Mouse (Mus musculus): ENCODE measurements at regions not wholly inside any gene's neighbourhood (a gene's known extent, or its start where the extent isn't known, plus 50 kb on each side); places are given as distances from the start of the nearest gene placed in this dataset.
"Not testable (repeated sequence)": the region's sequence is repeated elsewhere in the genome, so short reads cannot be mapped to it uniquely, and the experiment has no call there.

DNA sequence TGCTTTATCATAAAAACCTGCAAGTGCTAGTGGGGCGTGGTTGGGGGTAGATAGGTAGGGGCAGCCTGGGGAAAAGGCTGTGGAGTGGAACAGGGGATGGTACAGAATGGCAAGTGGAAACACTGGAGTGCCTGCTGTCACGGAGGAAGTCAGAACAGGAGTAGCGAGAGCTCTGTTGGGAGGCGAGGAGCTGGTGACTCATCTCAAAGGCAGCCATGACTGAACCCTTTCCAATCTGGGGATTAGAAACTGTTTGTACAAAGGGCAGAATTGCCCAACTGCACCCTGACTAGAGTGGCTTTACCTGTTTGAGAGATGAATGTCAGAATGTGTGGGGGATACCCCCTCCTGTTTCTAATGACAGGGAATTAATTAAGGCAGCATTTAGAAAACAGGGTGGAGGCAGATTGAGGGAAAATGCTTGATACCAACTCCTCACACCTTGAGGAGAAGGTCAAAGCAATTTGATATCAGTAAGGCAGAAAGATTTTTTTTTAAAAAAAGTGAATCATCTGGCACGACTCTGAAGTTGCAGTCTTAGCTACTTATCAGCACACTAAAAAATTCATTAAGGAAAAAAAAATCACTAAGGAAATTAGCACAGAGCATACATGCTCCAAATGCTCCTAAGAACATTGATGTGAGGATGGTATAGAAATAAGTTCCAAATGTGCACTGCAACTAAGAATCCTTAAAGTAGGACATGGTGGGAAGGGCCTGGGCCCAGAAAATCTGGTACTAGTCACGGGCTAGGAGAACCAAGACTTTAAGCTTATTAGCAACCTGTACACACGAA is 54.7 kb upstream of the Usp25 start:
- no peak for DNase-seq (ENCODE audit: low spot score in 2 of 2)

DNA sequence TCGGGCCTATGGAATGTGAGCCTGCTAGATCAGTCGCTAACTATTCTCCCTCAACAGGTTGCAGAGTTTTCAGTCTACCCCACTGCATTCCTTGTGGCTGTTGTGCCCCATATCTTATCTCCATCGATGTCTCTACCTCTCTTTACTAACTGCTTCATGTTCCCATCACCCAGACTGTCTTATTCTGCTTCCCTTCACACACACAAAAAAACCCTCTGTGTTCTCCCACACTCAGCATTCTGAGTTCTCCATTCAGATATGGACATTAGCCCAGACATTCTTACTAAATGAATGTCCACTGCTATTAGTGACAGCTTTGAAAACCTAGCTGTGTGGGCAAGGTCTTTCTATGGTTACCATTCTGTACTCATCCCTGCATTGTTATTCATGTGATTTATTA is 56.0 kb upstream of the Usp25 start:
- no peak for DNase-seq (ENCODE audit: low spot score in 2 of 2)

DNA sequence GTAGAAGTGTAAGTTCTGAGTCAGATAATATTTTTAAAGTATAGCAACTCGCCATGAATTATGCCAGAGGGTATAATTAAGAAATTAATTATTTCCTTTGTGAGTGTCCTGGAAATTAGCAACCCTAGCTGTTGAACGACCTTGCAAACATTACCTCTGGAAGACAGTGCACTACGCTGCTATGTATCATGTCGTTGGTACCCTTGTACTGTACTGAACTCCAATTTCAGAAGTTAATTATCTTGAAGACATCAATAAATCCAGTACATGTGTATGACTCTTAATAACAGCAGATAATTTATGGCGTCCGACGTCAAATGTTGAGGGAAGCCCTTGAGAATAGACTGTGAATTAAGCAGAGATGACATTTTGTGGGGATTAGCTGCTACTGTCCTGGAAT is 56.4 kb upstream of the Usp25 start:
- no peak for DNase-seq (ENCODE audit: low spot score in 2 of 2)

DNA sequence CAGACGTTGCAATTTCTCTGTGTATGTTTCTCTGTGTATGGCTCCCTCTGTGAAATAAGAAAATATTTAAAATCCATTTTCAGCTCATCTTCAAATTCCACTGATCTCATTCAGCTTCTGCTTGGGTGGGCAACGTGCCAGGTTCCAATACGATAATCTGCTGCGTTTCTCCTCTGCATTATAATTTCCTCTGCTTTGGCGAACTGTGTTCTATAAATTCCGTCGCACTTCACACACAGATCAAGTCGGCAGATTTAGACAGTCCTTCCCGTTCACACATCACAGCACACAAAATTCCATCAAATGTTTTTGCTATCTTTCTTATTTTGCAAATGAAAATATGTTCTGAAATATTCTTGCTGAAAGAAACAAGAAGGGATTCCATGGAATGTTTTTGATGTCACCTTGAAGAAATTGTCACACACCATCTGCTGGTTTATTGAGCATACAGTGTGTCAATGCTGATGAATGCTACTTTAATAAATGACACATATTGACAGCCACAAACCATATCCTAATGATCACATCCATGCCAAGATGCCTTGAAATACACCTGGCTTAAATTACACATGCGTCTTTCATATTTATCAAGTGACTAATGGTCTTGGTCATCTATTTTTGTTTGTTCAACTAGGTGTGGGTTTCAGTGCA is 62.5 kb upstream of the Usp25 start:
- DNase-seq (ENCODE audit: low spot score in 2 of 2), result no peak

DNA sequence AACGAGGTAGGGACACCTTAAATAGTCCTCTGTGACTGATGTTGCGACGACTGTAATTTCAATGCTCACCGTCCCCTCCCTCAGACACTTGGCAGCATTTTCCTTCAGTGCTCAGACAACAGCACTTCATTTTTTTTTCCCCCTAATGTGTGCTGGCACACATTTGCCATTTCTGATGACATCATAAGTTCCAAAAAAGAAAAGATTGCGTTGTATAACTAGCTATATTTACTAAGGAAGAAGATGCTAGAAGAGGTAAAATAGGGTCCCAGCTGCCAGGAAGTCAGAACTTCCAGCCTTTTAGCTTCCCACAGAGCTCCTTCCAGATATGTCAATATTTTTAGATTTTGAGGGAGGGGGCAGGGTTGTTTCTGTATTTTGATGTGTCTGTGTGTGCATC is 66.5 kb upstream of the Usp25 start:
- no peak for DNase-seq (ENCODE audit: low spot score in 2 of 2)

DNA sequence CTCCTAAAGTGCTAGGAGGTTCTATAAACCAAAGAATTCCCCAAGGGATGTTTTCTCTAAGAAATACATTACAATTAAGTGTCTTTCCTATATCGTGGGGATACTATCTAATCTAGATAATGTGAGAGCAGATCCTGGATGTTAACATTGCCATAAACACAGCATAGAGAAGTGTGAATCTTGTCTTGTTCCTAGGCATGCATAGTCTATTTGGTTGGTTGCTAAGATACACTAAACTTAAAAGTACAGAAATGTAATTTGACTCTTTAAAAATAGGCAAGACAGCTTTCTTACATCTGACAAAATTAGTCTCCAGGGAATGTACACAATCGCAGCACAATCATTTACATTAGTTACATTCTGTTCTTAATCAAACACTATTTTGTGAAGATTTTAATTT is 75.4 kb upstream of the Usp25 start:
- DNase-seq (ENCODE audit: low spot score in 2 of 2), result no peak

DNA sequence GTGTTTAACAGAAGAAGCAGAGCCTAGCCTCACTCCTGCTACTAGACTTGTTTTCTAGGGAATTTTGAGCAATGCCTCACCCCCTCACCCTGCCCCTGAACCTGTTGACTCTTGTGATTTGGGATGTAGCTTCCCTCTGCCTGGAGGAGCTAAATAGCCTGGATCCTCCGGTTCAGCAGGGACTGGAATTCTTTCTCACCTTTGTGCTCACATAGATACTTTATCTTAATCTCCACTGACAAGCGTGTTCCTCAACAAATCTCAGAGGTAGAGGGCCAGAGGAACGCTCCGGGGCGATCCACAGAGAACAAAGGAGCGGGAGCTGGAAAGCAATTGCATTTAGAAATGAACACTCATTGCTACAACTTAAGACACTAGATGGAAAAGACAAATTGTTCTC is 85.6 kb upstream of the Usp25 start:
- no peak for DNase-seq (ENCODE audit: low spot score in 2 of 2)

DNA sequence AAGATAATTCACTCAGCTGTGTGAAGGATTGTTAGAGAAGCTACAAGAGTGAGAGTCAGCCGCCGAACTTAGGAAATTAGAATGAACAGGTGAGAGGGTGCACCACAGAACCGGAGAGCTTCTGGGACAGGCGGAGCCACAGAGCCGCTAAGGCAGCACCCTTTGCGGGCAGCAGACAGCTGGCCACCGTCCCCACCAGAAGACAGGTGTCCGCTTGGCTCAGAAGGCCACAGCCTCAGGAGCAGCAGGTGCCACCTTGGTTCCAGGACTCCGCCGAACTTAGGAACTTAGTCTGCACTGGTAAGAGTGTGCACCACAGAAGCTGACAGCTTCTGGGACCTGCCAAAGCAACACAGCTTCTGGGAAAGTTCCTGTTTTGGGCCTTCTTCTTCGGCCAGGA is 93.4 kb upstream of the Usp25 start:
- not testable (repeated sequence) for DNase-seq (ENCODE audit: low spot score in 2 of 2)

DNA sequence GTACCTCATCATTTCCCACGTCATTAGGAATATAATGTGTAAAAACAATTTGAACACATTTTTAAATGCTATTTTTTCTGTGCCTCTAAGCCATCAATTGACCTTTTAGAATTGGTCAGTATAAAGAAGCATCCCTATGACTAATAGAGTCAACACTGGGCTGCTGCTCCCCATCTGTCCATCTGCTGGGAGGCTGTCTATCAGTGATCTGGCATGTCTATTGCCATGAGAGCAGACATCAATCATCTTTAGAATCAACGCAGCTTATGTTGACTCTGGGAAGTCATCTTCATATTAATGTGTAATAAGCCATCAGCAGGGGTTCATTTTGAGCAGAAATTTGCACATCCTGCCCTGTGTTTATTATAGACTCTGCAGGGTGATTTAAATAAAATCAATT is 94.9 kb upstream of the Usp25 start:
- no peak for DNase-seq (ENCODE audit: low spot score in 2 of 2)

DNA sequence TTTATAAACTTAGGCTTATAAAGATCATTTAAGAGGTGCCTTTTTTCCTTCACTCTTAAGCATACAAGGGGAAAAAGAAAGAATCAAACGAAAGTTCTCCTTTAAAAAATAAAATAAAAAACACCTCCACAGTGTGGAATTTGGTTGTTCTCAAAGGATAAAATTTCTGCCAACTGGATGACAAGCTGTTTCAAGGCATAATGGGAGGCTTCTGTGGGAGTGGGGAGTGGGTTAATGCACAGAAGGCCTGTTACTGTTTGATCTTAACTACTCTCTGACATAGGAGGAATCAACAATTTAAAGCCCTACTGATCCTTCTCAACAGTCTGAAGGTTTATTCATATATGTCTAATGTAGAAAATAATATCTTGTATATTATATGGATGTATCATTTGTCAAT is 99.2 kb upstream of the Usp25 start:
- DNase-seq (ENCODE audit: low spot score in 2 of 2), result no peak

DNA sequence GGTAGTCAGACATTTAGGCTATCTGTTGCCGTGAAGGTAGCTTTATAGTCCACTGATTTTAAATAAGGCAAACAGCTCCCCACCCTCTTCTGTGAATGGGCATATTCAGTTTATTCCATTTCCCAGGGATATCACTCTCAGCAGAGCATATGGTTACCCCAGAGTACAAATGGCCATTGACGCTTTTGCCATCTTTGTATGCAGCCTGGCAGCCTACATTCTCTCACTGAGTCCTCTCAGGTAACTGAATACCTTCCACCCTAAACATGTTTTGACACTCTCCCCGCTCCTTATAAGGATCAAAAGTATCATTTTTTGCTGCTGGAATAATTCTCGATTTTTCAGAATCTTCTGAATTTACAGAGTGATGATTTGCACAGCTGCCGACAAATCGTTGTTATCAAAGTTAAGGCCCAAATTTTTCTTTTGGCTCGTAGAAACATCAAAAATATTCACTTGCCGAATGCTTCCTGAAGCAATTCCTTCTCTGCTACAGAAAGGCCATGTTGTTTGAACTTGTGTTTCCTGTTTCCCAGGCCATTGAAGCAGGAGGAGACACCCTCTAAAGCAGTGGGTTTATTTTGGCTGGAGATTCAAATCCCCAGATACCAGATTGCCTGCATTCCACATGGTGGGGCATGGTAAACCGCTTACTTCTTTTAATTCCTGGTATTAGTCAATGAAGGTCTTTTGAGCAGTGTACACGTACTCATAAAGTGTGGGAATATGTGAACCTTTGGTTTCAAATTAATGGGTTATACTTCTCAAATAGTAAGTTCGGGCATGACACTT is 108.1 kb upstream of the Usp25 start:
- no peak for DNase-seq (ENCODE audit: low spot score in 2 of 2)

DNA sequence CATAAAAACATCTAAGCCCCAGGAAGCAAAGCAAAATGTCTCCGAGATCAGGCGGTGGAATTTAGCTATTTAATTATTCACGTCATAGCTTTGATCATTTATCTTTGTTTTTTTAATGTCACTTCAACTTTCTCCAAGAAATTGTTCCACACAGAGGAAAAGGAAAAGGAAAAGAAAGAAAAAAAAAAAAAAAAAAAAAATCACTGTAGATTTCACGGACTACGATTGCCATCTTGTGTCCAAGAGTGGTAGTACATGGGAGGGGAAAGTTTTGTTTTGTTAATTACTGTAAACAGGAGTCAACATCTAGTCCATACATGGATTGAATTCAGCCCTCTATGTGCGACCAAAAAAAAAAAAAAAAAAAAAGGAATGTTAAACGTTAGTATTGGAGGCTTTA is 114.4 kb upstream of the Usp25 start:
- no peak for DNase-seq (ENCODE audit: low spot score in 2 of 2)

DNA sequence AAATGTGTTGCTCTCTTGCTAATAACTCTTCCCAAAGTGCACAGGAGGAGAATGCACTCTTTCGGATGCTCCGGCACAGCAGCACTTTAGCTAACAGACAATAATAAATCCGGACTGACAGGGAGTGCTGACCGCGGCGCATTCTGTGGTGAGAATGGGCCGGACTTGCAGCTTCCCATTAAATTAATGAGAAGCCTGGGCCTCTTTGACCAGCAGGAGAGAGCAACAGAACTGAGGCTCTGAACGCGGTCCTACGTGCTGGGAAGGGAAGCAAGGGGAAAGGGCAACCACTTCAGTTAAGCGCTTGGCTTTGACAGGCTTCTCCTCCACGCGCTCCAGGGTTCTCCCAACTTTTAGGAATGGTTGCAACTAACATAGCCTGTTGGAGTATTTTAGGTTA is 117.2 kb upstream of the Usp25 start:
- no peak for DNase-seq (ENCODE audit: low spot score in 2 of 2)

DNA sequence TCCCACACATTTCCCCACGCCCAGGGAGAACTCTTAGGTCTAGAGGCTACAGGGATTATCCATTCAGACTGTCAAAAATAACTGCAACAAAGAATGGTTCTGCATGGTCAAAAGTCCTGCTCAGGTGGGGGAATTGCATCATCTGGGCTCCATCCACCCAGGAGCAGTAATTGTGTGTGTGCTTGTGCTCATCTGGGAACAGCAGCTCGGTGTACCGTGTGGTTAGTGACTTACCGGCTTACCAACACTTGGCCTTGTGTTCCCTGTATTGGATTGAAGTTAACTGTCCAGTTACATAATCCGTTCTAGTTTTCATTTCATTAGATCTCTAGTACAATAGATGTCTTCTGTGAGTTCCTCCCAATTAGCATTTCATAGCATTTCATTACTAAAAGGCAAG is 117.7 kb upstream of the Usp25 start:
- no peak for DNase-seq (ENCODE audit: low spot score in 2 of 2)

DNA sequence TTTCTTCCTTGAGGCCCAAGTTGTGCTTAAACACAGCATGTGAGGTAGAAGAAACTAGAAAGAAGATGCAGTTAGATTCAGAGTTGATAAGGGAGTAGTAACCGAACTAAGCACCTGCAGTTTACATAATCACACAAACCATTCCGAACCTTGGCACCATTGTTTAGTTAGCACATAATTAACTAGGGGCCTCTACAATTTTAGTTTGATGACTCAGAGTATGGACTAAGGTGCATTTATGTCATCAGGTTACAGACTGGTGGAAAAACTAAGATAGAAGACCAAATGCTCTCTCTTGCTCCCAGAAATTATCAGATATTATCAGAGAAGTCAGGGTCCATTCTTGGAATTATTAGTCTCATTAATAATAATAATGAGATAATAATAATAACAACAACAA is 134.9 kb upstream of the Usp25 start:
- no peak for DNase-seq (ENCODE audit: low spot score in 2 of 2)

DNA sequence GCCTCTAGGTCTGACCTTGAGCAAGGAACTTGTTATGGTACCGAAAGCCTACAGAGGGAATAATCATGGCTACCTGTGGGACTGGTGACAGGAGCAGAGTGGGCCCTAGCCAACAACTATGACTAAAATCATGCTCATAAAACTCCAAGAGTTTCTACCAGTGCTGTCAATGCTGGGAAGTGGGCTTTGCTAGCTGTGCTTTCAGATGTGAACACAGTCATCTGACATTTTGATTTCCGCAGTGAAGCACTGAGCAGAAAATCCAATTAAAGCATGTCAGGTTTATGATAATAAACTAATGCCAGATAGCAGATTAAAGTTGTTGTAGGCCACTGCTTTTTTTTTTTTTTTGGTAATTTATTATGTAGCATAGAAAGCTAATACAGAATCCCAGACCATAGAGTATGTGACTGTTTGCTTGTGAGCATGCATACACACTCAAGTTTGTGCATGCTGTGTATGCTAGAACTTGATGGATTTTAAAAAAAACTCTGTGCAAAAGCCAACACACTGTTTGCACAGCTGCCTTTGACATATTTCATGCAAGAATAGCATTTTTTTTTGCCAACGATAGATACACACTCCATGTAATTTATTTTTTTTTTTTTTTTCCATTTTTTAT is 138.0 kb upstream of the Usp25 start:
- no peak for DNase-seq (ENCODE audit: low spot score in 2 of 2)

DNA sequence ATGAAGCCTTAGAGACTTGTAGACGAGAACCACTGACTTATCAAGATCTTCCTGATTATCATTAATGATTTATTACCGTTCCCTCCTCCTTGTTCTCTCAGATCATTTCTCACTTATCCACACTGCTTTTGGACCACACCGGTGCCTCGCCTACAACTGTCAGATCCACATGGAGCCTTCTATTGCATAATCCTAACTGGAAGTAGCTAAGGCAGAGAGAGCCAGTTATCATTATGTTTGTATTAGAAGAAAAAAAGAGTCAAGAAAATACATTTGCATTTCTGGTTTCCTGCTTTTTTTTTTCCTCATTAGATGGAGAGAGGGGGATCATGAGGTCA is 147.1 kb upstream of the Usp25 start:
- DNase-seq (ENCODE audit: low spot score in 2 of 2), result no peak

DNA sequence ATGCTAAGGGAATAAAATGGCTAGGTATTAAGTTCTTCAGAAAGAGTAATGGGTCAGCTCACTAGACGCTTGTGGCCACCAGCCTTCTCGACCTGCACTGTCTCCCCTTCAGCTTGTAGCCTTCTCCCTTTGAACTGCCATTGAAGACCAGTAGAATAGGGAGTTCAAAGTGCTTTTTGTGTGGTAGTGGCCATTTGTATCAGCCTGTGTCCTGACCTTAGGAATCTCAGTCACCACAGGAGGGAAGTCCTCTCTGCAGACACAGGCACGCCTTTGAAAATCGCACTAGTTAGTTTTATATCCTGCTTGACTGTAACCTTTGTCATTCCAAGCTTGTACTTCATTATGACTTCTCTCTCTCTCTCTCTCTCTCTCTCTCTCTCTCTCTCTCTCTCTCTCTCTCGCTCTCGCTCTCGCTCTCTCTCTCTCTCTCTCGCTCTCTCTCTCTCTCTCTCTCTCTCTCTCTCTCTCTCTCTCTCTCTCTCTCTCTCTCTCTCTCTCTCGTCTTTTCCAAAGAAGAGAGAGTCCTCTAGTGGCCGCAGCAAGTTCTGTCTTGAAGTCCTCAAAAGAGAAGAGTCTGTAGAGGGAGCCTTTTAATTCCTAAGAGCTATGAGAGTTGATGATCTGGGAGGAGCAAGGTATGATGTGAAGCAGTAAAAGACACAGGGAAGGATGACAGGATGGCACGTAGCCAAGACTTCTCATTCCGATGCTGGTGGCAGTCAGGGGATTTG is 147.6 kb upstream of the Usp25 start:
- DNase-seq (ENCODE audit: low spot score in 2 of 2), result no peak

DNA sequence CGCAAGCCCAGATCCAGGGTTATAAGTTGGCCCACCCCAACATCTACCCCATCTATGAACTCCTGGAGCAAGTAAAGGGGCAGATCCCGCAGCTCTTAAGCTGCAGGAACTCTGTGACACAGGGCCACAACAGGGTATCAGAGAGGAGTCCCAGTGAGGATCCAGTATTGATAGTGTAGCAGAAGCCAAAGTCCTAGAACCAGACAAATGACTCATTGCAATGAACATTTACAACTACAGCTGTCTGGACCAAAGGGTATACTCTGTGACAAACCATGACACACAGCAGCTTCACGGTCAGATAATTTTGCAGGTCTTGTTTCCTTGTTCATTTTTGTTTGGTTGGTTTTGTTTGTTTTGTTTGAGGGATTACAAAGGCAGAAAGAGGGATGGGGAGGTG is 149.1 kb upstream of the Usp25 start:
- no peak for DNase-seq (ENCODE audit: low spot score in 2 of 2)

DNA sequence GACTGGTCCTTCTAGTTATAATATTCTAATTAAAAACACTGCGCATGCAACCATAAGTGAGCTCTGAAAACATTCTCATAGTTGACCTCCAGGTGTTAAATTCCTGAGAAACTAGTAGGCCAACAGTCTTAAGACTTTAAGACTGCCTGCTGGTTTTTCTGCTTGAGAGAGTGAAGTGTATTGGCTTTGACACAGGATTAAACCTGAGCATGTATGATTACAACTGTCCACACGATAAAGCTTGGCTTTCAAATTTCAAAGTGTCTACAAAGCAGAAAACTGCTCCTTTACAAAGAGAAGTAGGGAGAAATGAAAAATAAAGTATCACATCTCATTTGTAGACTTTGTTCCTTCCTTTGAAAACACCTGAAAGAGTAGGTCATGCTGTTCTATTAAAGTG is 157.7 kb upstream of the Usp25 start:
- no peak for DNase-seq (ENCODE audit: low spot score in 2 of 2)

DNA sequence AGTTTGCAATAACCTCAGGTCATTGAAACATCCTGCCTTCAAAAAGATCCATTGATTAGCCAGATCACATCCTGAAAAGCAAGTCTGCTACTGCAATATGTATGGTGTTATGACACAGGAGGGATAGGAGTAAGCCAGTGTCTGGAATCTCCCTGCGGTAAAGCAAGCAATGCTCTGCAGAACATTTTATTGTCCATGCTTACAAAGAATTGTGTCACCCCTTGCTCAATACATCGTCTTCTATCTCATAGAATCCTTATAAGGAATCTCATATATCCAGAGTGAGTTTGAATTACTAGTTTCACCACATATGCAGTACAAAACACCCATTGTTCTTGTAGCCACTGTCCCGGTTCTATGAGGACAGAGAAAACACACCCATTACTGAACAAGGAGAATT is 162.1 kb upstream of the Usp25 start:
- DNase-seq (ENCODE audit: low spot score in 2 of 2), result no peak

DNA sequence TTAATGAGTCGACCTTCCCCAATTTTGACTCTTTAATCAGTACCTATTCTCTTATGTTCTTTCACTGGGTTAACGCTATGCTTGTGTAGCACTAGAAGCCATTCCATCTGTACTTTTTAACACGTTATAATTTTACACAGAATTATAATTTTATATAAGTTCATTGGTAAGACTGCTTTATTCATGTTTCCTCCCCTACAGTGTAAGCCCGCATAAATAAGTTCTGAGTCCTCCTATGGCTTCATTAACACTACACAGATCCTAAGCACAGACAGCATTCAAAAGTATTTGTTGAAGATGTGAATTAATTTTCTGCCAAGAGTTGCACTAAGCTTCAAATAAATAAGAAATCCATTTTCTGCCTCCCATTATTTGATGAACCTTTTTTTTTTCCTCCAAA is 176.1 kb upstream of the Usp25 start:
- DNase-seq (ENCODE audit: low spot score in 2 of 2), result no peak

All from spleen, postnatal 4 days (tissue).